Mouse (Mus musculus) layer of hippocampus, postnatal 10 days (tissue): Measurements from ENCODE around the gene Fads2. TPM values are rescaled to one million over a fixed set of nuclear protein-coding genes. Genes with fewer than 3 reads are reported as not detected.
A peak's percentile ranks its signal among the peaks of the same experiment; 100 is the strongest.

Experiments
- DNase-seq, 2 experiments: peaks; one replicate each; pipeline ENCODE4 v3.0.0; 2021; ENCODE audit warnings: low spot score in 2 of 2
- total RNA-seq, 2 experiments: library from RNA; stranded (reverse); gene quantifications; 2 replicates each; pipeline ENCODE4 v1.2.3; 2021

The Fads2 gene
- total RNA-seq, 2 experiments from 2014 or later: 276 to 282 TPM

- peak; percentile 58 to 61 for DNase-seq
Measured at GRCm38 (mm10) chr19:10104234-10104633, 2.7 kb upstream of the Fads2 start.

GRCm38 (mm10) chr19:10102054-10102700, 631 bp upstream of the Fads2 start:
- DNase-seq: no peak

- peak; percentile 86 to 90 for DNase-seq
Measured at GRCm38 (mm10) chr19:10100631-10101071, 895 bp downstream of the Fads2 start.

GRCm38 (mm10) chr19:10097826-10098225, 3.7 kb downstream of the Fads2 start:
- no peak for DNase-seq

- no peak for DNase-seq
Measured at GRCm38 (mm10) chr19:10096371-10096876, 5.1 kb downstream of the Fads2 start.

GRCm38 (mm10) chr19:10094695-10095094, 6.9 kb downstream of the Fads2 start:
- DNase-seq: no peak

- no peak for DNase-seq
Measured at GRCm38 (mm10) chr19:10093829-10094228, 7.7 kb downstream of the Fads2 start.

- no peak for DNase-seq
Measured at GRCm38 (mm10) chr19:10086976-10087375, 14.6 kb downstream of the Fads2 start.

- DNase-seq: no peak
Measured at GRCm38 (mm10) chr19:10085454-10085853, 16.1 kb downstream of the Fads2 start.

- no peak for DNase-seq
Measured at GRCm38 (mm10) chr19:10082105-10082504, 19.4 kb downstream of the Fads2 start.

GRCm38 (mm10) chr19:10080384-10080783, 21.2 kb downstream of the Fads2 start:
- DNase-seq: no peak

GRCm38 (mm10) chr19:10078392-10078791, 23.2 kb downstream of the Fads2 start:
- no peak for DNase-seq

- DNase-seq: no peak
Measured at GRCm38 (mm10) chr19:10073145-10073544, 28.4 kb downstream of the Fads2 start.

- DNase-seq: no peak
Measured at GRCm38 (mm10) chr19:10071892-10072291, 29.7 kb downstream of the Fads2 start.

- peak; percentile 65 to 67 for DNase-seq
Measured at GRCm38 (mm10) chr19:10071166-10071565, 30.4 kb downstream of the Fads2 start.

- DNase-seq: no peak
Measured at GRCm38 (mm10) chr19:10070186-10070980, 31.2 kb downstream of the Fads2 start.

GRCm38 (mm10) chr19:10067701-10068100, 33.8 kb downstream of the Fads2 start:
- peak in 1 of 2 experiments; percentile 54 for DNase-seq

GRCm38 (mm10) chr19:10066502-10066901, 35.0 kb downstream of the Fads2 start:
- no peak for DNase-seq

GRCm38 (mm10) chr19:10066189-10066500, 35.4 kb downstream of the Fads2 start:
- no peak for DNase-seq

- no peak for DNase-seq
Measured at GRCm38 (mm10) chr19:10065465-10066188, 35.9 kb downstream of the Fads2 start.

GRCm38 (mm10) chr19:10064173-10065012, 37.2 kb downstream of the Fads2 start:
- no peak for DNase-seq
